Mouse (Mus musculus): Measurements from ENCODE around the gene AW011738. TPM values are rescaled to one million over a fixed set of nuclear protein-coding genes. Genes with fewer than 3 reads are reported as not detected.

Gene AW011738
- polyA plus RNA-seq, 1 experiment from 2014 or later: 4.0 TPM

DNA sequence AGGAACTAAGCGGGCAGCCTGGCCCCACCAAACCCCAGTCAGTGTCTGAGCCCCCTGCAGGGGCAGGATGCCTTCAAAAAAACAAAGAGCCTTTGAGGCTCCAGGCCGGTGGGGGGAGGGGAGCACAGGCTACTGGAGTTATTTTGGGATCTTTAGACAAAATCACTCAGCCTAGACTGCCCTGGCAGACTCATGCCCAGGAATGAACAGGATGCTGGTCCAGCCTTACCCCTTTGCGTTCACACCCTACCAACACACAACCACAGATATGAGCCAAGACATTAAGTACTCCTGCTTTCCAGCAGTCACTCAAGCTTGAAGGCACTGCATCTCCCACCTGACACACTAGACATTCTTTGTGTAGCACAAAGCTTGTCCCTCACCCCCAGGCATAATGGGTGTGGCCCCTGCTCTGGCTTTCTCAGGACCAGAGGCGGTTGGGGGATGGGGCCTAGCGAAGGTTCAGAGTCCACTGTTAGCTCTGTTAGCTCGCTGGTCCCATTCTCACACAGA is 14.2 kb upstream of the AW011738 start:
- TF ChIP-seq EP300 (IDR thresholded peaks at IDR 0.05) (peak; percentile 76), CTCF (IDR thresholded peaks at IDR 0.05) (no peak)
- peak; percentile 65 for ATAC-seq
- H3K4me2 ChIP-seq (replicated peaks; ENCODE audit: low read depth, low read length): no peak overlapping the region
- peak; percentile 78 for DNase-seq (ENCODE audit: low spot score)
- 36% methylated on average over 6 of the region's 6 CpGs for WGBS
- no peaks in the 10 kb centered on the region for H3K27me3 ChIP-seq (replicated peaks; ENCODE audit: insufficient read depth, low read length)
- no peak overlapping the region for H3K9ac ChIP-seq (replicated peaks; ENCODE audit: low read depth)
- H3K4me3 ChIP-seq (ENCODE audit: low read depth, low read length): no peak overlapping the region
- no peaks in the 10 kb centered on the region for H3K36me3 ChIP-seq (ENCODE audit: insufficient read depth, low read length)
- no peaks in the 10 kb centered on the region for H3K9me3 ChIP-seq (ENCODE audit: low read length)
- H3K4me1 ChIP-seq (ENCODE audit: insufficient read depth, low read depth, low read length): peaks cover 13% of the 10 kb centered on the region
- peak overlapping the region; percentile 70 for H3K27ac ChIP-seq (ENCODE audit: low read length)

- Histone ChIP-seq H3K9me3 (ENCODE audit: low read length) (no peaks in the 10 kb centered on the region), H3K36me3 (ENCODE audit: insufficient read depth, low read length) (no peaks in the 10 kb centered on the region), H3K4me3 (ENCODE audit: low read depth, low read length) (no peak overlapping the region), H3K9ac (replicated peaks; ENCODE audit: low read depth) (peak overlapping the region; percentile 23; the same call in 1 of the 2 replicates), H3K4me2 (replicated peaks; ENCODE audit: low read depth, low read length) (peak overlapping the region; percentile 32), H3K27ac (ENCODE audit: low read length) (peak overlapping the region; percentile 98), H3K4me1 (ENCODE audit: insufficient read depth, low read depth, low read length) (peaks cover 22% of the 10 kb centered on the region), H3K27me3 (replicated peaks; ENCODE audit: insufficient read depth, low read length) (no peaks in the 10 kb centered on the region)
- peak; percentile 66 for ATAC-seq
- peak; percentile 87 for DNase-seq (ENCODE audit: low spot score)
- 42% methylated on average over 8 of the region's 8 CpGs for WGBS
- TF ChIP-seq EP300 (IDR thresholded peaks at IDR 0.05) (0 out of 2 replicates have a peak, but pooled peaks have one; percentile 12), CTCF (IDR thresholded peaks at IDR 0.05) (peak; percentile 16; the same call in 1 of the 2 replicates)
These were observed 10.5 kb upstream of the AW011738 start for GRCm38 (mm10) chr4:156192421-156193199.

DNA sequence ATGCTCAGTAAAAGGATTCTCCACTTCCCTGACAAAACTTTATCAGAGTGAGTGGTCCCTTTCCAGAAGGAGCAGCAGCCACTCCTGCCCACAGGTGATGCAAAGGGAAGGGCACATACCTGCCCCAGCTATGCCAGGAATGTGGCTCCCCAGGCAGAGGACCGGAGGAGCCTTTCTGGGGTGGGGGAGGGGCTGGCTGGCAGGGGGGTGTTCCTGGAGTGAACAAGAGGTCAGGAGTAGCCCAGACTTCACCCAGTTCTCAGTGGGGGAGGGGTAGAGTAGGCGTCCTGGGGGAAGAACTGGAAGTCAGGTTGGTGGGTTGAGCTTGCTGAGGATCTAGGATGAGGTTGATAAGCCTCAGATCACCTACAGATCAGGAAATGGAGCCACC is 9.9 kb upstream of the AW011738 start:
- Histone ChIP-seq H3K9ac (replicated peaks; ENCODE audit: low read depth) (no peak overlapping the region; the same call in 1 of the 2 replicates), H3K4me2 (replicated peaks; ENCODE audit: low read depth, low read length) (peak overlapping the region; percentile 32; the same call in 1 of the 2 replicates), H3K9me3 (ENCODE audit: low read length) (no peaks in the 10 kb centered on the region), H3K4me3 (ENCODE audit: low read depth, low read length) (no peak overlapping the region), H3K27me3 (replicated peaks; ENCODE audit: insufficient read depth, low read length) (no peaks in the 10 kb centered on the region), H3K36me3 (ENCODE audit: insufficient read depth, low read length) (no peaks in the 10 kb centered on the region), H3K4me1 (ENCODE audit: insufficient read depth, low read depth, low read length) (peaks cover 22% of the 10 kb centered on the region), H3K27ac (ENCODE audit: low read length) (peak overlapping the region; percentile 98)
- DNase-seq (ENCODE audit: low spot score) (peak; percentile 80), ATAC-seq (peak; percentile 44)
- TF ChIP-seq EP300 (IDR thresholded peaks at IDR 0.05) (peak; percentile 82), CTCF (IDR thresholded peaks at IDR 0.05) (no peak)
- 18% methylated on average over 2 of the region's 2 CpGs for WGBS

DNA sequence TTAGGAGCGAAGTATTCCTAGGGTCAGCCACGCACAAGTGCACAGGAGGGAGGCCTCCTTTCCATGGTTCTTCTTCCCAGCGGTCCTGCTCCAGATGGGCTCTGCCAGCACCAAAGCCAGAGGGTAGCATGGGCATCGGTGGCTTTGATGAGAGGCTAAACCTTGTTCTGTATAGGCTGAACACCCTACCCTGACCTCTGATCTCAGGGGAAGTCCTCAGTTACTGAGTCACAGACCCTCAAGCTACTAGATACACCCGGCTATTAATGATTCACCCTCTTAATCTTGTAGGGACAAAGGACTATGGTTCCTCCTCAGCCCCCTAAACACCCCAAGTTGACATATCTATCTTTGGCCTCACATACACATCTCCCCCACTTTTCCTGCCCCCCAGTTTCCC is 9.2 kb upstream of the AW011738 start:
- Histone ChIP-seq H3K4me1 (ENCODE audit: insufficient read depth, low read depth, low read length) (peaks cover 16% of the 10 kb centered on the region), H3K9me3 (ENCODE audit: low read length) (no peaks in the 10 kb centered on the region), H3K9ac (replicated peaks; ENCODE audit: low read depth) (no peak overlapping the region), H3K27ac (ENCODE audit: low read length) (peak overlapping the region; percentile 98), H3K36me3 (ENCODE audit: insufficient read depth, low read length) (no peaks in the 10 kb centered on the region), H3K4me2 (replicated peaks; ENCODE audit: low read depth, low read length) (0 out of 2 replicates have a peak overlapping the region, but pooled peaks have one; percentile 5), H3K27me3 (replicated peaks; ENCODE audit: insufficient read depth, low read length) (no peaks in the 10 kb centered on the region), H3K4me3 (ENCODE audit: low read depth, low read length) (no peak overlapping the region)
- no peak for DNase-seq (ENCODE audit: low spot score)
- WGBS: 48% methylated on average over 5 of the region's 5 CpGs
- TF ChIP-seq CTCF (IDR thresholded peaks at IDR 0.05): no peak
- TF ChIP-seq EP300 (IDR thresholded peaks at IDR 0.05): no peak
- ATAC-seq: no peak

GRCm38 (mm10) chr4:156194346-156194745 is 8.8 kb upstream of the AW011738 start:
- Histone ChIP-seq H3K27ac (ENCODE audit: low read length) (peak overlapping the region; percentile 12; the same call in 1 of the 2 replicates), H3K4me1 (ENCODE audit: insufficient read depth, low read depth, low read length) (peaks cover 12% of the 10 kb centered on the region), H3K9me3 (ENCODE audit: low read length) (no peaks in the 10 kb centered on the region), H3K27me3 (replicated peaks; ENCODE audit: insufficient read depth, low read length) (no peaks in the 10 kb centered on the region), H3K9ac (replicated peaks; ENCODE audit: low read depth) (no peak overlapping the region), H3K36me3 (ENCODE audit: insufficient read depth, low read length) (no peaks in the 10 kb centered on the region), H3K4me3 (ENCODE audit: low read depth, low read length) (no peak overlapping the region), H3K4me2 (replicated peaks; ENCODE audit: low read depth, low read length) (0 out of 2 replicates have a peak overlapping the region, but pooled peaks have one; percentile 5)
- TF ChIP-seq CTCF (IDR thresholded peaks at IDR 0.05): no peak
- no peak for TF ChIP-seq EP300 (IDR thresholded peaks at IDR 0.05)
- 52% methylated on average over 6 of the region's 6 CpGs for WGBS
- ATAC-seq (no peak), DNase-seq (ENCODE audit: low spot score) (no peak)

Measured in lung, postnatal 0 days (tissue).